Mouse (Mus musculus) liver, adult 2 months (tissue): ENCODE results near the gene Mnat1.

Experiments used
- CTCF ChIP-seq: fragments of 200-500 bp; IDR thresholded peaks from 2 replicates; pipeline ENCODE4 v1.5.1; 2011; ENCODE audit warnings: low read depth, low read length, control low read depth
- POLR2A ChIP-seq: fragments of 200-500 bp; IDR thresholded peaks from 2 replicates; pipeline ENCODE4 v1.6.1; 2011; ENCODE audit warnings: low read length, control low read depth; ENCODE audit not compliant: insufficient read depth; ENCODE audit errors: extremely low read depth

GRCm38 (mm10) chr12:73208518-73208917 is 85.0 kb downstream of the Mnat1 start:
- TF ChIP-seq POLR2A (no peak), CTCF (no peak)
